Mouse (Mus musculus): ENCODE measurements around the gene Ghrh. TPM values are rescaled to one million over a fixed set of nuclear protein-coding genes. Genes with fewer than 3 reads are reported as not detected.

Ghrh gene
- polyA plus RNA-seq, 1 experiment: not detected

DNA sequence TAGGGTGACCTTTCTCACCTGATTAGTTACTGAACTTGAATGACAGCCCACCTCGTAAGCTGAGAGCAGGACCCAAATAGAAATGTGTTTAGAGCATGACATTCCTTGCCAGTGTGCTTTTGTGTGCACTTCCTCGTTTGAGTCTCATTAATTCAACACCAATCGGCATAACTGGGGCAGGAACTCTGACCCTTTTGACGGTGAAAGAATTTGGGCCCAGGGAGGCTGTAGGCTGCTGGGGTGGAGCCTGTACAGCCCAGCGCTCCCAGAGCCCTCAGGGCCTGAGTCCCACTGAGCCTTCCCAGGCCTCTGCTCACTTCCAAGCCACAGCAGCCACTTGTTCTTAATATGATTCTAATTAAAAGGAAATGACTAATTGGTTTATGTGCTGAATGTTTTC, 26.4 kb downstream of the Ghrh start:
- no peak for TF ChIP-seq GATA1 (IDR thresholded peaks at IDR 0.05; ENCODE audit: low read length)

DNA sequence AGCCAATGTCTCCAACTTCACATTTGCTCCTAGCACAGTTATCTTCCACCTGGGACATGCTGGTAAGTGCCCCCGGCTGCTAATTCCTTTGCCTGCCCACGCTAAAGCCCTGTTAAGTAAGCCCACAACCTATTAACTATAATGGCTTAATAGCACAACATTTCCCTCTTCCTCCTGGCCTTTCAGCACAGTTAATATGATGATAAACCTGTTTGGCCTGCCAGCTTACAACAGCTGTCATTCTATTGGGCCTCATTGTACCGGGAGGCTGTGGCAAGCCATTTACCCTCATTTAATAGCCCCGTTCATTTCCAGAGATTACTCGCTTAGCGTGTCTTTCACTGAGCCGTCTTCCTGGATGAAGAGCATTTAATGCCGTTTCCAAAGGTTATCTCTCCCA, 27.2 kb downstream of the Ghrh start:
- TF ChIP-seq GATA1 (IDR thresholded peaks at IDR 0.05; ENCODE audit: low read length): no peak

DNA sequence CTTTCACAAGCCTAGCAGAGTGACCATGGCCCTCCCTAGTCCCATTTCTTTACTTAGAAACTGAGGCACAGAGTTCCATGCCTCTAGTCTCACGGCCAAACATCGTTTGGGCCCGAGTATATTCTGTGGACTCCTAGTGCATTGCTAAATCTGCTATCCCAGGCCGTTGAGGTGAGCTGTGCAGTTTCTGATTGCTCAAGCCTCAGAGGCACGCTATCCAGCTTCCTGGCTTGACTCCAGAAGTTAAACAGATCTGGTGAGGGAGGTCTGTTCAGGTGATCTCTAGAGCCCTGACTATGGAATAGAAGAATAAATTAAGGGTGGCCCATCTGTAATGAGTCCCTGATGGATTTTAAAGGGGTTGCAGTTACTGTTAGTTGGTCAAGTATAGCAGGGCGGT, 30.1 kb downstream of the Ghrh start:
- TF ChIP-seq GATA1 (IDR thresholded peaks at IDR 0.05; ENCODE audit: low read length): no peak

DNA sequence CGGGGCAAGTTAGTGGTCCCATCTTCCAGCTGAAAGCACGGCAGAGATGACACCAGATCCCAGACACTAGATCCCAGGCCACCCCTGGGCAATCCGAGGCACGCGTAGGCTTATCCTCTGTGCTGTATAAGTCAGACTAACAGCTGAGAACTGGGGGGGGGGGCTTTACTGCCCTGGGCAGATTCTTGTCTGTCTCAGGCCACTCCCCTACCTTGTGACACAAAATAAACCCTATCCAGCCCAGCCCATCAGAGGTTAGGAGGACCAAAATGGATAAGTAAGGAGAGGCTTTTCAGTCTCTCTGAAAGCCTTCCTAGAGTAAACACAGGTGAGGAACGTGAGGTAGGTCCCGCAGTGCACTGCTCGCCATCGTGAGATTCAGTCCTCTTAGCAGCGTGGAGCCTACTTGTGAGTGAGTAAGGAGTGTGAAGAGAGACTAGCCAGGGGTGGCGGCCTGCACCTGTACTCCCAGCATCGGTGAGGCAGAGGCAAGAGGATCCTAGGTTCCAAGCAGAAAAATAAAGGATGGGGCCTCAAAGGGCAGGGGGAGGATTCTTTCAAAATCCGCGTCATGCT, 30.9 kb downstream of the Ghrh start:
- TF ChIP-seq GATA1 (IDR thresholded peaks at IDR 0.05; ENCODE audit: low read length): no peak

DNA sequence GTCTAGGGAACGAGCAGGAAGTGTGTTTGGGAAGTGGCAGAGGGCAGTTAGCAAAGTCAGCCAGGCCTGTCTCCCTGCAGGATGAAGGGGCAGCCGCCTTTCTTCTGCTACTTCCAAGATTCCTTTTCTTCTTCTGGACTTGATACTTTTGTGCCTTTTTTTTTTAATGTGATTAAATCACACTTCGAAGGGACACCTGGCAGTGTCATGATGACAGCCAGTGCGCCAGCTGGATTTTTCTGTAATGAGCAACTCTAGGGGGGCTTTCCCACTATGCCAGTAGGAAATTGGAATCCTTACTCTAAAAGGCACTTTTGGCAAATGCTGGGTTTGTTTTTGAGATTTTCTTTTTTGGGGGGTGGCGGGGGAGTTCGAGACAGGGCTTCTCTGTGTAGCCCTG, 31.8 kb downstream of the Ghrh start:
- TF ChIP-seq GATA1 (IDR thresholded peaks at IDR 0.05; ENCODE audit: low read length): no peak

DNA sequence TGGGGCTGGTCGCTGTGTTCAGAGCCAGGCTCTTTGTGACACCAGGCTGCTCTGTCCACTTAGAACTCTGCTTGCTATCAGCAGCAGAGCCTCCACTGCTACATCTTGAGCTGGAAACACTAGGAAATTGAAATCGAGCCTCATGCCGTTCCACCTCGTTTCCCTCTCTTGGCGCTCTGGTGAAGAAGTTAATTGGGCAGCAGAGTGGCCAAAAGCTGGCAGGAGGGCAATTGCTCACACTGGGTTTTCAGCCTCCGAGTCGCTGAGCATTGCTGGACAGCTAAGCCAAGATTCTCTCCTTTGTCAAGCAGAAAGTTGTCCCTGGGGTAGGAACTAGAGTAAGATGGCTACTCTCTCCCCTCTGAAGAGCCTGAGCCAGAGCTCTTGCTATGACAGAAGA, 33.0 kb downstream of the Ghrh start:
- TF ChIP-seq GATA1 (IDR thresholded peaks at IDR 0.05; ENCODE audit: low read length): no peak

DNA sequence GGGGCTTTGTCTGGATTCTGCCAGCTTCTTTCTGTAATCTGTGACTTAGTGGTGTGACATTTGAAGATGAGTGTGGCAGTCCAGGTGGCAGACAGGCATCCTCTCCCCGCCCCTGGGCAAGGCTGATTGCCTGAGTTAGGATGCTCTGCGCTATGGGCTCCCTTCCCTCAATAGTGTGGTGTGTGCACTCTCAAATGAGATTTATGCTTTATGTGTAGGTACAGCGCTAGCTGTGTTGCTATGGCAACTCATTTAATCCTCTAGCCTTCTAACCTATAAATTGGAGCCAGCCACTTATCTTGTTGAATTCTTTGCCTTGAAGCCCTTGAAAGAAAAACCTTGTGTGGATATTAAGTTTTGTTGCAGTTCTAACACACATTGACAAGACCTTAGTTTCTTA, 33.6 kb downstream of the Ghrh start:
- no peak for TF ChIP-seq GATA1 (IDR thresholded peaks at IDR 0.05; ENCODE audit: low read length)

DNA sequence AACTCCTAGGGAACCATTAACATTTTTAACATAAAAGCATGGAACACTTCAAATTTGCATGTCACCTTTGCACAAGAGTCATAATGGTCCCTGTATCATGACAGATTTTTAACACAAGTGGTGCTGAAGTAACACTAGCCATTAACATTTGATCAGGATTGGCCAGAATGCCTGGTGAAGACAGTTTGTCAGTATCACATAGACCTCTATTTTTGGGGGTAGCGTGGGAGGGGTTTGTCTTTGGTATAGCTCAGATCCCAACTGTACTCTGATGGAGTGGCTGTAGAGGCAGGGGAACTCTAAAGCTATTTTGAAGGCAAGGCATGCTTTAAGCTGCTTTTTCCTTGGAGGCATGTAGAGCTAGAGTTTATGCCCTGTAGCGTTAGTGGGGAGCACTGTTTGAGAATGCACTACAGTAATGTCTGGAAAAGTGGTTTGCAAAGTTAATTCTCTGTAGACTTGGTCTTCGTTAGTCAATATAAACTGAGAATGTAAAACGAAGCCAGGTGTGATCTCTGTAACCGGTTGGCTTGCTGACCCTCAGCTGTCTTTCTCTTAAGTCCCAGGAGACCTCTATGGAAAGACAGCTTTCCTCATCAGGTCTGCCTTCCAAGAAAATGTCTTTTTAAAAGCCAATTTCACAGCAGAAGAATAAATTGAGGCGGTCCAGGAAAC, 36.2 kb downstream of the Ghrh start:
- no peak for TF ChIP-seq GATA1 (IDR thresholded peaks at IDR 0.05; ENCODE audit: low read length)

DNA sequence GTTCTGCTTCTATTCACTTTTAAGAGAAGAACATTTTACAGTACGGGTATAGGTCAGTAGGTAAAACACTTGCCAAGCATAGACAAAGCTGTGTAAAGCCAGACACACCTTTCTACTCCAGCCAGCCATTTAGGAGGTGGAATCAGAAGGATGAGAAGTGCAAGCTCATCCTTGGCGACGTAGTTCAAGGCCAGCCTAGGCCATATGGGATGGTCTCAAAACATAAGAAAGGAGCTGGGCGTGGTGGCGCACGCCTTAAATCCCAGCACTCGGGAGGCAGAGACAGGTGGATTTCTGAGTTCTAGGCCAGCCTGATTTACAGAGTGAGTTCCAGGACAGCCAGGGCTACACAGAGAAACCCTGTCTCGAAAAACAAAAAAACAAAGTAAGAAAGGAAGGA, 37.7 kb downstream of the Ghrh start:
- no peak for TF ChIP-seq GATA1 (IDR thresholded peaks at IDR 0.05; ENCODE audit: low read length)

DNA sequence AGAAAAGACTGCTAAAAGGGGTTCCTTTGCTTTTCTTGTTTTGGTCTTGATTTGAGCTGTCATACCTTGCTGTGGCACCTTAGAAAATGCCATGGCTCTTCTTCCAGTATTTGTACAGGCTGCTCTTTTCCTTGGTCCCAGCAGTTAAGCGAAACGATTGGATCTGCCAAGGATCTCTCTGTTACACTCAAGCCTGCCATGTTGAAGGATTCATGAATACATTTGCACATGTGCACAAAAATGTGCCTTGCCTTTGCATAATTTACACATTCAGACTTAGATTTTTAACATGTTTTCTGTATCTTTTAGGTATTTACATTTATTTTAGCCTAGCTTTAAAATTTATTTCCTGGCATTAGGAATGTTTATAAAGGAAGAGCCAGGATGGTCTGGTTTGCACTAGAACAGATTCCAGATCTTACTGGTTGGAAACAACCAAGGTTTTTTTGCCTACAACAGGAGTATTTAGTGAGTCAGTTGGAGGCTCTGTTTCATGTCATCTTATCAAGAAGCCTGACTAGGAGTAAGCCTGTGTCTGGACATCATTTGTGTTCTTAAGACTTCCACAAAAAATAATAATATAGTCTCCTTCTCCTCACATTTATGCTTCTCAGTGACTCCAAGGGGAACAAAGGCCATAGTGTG, 38.9 kb downstream of the Ghrh start:
- no peak for TF ChIP-seq GATA1 (IDR thresholded peaks at IDR 0.05; ENCODE audit: low read length)

DNA sequence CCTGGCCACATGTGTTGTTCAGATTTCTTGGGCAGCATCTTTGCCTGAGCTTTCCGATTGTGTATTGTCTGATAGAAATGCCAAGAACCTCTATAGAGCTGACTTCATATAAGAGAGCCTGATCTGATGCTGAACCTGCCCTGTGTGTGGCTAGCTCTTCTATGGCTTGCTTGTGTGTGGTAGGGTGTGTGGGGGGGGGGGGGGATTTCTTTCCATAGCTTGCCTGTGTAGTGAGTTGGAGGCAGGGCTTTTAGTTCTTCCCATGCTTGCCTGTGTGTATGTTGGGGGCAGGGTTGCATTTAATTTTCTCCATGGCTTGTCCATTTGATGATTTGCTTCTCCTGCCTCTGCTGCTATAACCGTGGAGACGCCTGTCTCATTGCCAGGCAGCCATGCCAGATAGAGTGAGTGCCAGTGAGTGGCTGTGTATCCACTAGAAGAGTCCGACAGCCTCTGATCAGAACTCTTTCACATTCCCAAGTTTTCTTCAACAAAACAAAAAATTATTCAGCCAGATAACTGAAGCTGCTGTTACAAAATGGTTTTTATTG, 39.5 kb downstream of the Ghrh start:
- TF ChIP-seq GATA1 (IDR thresholded peaks at IDR 0.05; ENCODE audit: low read length): no peak

DNA sequence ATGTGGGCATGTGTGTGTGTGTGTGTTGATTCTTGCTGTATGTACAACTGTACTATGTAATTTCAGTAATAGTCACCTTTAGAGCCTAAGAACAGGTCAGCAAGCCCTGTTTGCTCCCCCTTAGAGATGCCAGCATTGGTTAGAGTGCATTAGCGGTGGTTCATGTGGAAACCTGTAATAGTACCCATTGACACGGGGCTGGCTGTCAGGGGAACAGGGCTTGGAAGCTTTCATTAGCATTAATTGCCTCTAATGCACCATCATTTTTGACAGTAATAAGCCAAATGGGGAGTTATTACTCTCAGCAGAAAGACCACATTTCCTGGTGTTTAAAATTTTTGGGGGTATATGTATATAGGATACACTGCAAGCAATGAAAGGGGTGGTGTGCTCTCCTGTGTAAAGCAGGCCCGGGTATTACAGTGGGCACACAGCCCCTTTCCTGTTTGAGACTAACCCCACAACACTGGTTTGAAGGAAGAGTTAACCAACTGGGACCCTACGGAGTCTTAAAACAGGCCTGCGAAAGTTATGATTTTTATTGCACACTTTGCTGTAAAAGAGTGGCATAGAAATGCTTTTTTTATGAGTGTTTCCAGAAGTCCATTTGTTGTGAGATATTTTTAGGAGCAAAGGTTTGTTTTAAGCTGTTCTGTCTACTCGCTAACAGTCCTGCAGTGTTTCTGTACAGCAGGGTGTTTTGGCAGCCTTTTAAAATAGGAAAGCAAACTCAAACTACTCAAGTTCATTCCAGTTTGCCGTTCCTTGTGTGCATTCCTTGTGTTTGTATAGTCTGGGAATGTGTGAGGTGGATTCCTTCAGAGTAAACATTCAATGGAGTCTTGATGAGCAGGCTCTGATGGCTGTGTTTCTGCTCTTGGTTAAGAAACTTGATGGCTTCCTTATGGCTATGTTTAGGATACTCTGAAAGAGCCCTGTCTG, 40.9 kb downstream of the Ghrh start:
- TF ChIP-seq GATA1 (IDR thresholded peaks at IDR 0.05; ENCODE audit: low read length): no peak

DNA sequence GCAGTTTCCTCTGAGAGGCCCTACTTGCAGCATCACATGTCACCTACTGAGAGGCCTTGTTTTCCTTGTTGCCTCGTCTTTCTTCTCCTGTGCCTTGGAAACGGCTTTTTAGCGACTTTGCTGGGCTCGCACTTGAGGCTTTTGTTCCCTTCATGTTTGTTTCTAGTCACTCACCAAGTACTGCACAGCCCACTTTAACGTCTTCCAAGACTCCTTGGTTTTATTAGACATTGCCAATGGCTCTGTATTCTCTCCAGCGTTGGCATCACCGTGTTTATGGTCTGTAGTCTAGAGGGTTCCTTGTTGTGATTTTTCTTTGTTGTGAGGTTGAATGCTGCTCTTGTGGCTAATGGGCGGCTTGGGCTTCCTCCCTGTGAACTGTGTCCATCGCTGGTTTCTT, 44.2 kb downstream of the Ghrh start:
- TF ChIP-seq GATA1 (IDR thresholded peaks at IDR 0.05; ENCODE audit: low read length): no peak

DNA sequence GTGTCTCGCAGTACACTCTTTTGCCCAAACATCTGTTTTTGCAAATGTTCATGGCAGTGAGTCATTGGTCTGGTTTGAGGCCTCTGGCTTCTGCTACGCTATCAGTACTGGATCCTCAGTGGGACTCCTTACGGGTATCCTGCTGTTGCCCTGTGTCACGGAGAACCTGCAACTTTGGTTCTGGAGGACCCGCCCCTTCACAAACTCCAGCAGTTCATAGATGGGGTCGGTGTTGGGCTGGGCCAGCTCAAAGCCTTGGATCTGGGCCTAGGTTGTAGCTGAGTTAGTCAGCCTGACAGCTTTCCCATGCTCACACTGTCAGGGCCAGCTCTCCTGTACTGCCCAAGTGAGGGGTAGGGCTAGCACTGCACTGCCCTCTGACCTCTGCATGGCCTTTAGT, 47.3 kb downstream of the Ghrh start:
- no peak for TF ChIP-seq GATA1 (IDR thresholded peaks at IDR 0.05; ENCODE audit: low read length)

DNA sequence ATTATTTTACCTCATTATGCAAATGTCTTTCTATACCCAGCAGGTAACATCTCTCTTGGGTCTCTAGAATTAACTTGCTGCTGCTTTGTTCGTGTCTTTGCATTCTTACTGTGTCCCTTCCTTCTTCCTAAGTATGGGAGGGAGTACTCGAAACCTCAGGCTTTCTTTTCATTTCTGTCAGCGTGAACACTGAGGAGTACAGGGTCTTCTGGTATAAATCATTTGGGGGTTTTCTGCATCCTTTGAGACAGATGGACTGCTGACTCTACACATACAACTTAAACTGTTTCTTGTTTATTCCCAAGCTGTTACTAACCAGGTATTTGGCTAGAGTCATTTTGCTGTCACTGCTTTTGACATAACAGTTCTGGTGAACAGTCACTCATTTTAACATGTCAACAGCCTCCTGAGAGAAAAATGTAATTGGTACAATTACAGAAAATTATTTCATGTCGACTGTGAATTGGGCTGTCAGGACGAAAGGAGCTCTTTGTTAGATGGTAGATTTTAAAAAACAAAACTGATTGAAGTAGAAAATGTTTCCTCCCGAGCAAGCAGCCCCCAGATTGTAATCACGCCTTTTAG, 51.1 kb downstream of the Ghrh start:
- TF ChIP-seq GATA1 (IDR thresholded peaks at IDR 0.05; ENCODE audit: low read length): no peak

Measured in G1E-ER4 (cell line).